Mouse (Mus musculus) embryo, embryonic 10 days (tissue): ENCODE measurements around the gene Rbms3.

Source experiments
- DNase-seq: peaks from one replicate; pipeline ENCODE4 v3.0.0-alpha.2; 2015; ENCODE audit warnings: low spot score

Gene Rbms3

DNA sequence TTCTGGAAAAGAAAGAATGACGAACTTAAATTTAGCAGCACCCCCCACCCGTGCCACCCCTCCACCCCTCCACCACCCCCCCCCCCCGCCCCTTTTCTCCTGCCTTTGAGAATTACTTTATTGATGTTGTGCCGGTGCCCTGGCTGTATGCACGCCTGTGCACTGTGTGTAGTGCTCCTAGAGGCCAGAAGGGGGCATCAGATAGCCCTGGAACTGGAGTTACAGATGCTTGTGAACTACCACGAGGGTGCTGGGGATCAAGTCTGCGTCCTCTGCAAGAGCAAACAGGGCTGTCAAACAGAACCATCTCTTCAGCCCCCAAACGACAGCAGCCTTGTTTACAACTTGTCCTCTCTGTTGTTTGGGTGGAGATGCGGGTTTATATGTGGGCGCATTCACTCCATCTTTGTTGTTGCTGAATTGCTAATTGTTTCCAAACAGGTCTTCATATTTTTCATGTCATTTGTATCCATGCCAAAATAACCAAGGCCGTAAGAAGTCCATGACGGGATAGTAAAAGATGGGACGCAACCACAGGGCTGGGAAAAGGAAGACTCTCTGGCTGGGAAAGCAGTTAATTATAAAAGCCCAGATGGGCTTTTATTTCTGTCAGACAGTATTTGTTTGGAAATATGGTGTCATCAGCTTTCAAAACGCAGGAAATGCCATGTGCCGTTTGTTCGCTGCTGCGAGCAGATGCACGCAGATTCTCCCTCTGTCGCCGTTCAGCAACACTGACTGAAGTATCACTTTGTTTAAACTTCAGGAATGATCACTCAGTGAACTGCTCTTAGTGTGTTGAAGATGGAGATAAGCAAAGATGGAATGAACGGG lies 652.9 kb downstream of the Rbms3 start:
- DNase-seq, result no peak

DNA sequence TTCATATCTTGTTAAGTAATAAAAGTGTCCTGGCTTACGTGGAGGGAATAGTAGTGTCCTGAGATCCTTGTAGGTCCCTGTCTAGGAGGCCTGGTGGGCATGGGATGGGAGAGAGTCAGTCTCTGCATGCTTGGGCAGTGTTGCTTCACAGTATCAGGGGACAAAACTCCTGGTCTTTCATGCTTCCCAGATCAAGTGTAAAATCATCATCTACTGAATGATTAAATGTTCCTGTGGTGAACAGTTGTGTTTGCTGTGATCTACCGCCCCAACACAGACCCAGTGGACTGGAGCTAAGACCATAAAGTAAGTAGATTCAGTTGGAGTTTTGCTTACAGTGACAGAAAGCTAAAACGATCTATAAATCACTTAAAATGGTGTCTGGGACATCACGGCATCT lies 654.4 kb downstream of the Rbms3 start:
- DNase-seq, result no peak

DNA sequence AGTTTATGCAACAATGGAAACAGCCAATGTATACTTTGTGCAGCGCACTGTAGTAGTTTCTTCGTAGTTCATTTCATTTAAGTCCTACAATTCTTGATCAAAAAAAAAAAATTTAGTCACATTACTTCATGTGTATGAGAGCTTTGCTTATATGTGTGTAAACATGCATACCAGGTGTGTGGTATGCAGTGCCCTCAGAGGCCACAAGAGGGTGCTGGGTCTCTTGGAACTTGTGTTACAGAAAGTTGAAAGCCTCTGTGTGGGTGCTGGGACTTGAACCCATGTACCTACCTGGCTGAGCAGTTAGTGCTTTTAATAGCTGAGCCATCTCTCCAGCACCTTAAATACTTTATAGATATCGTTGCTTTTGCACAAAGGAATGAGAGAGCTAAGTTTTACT lies 655.6 kb downstream of the Rbms3 start:
- DNase-seq, result no peak

DNA sequence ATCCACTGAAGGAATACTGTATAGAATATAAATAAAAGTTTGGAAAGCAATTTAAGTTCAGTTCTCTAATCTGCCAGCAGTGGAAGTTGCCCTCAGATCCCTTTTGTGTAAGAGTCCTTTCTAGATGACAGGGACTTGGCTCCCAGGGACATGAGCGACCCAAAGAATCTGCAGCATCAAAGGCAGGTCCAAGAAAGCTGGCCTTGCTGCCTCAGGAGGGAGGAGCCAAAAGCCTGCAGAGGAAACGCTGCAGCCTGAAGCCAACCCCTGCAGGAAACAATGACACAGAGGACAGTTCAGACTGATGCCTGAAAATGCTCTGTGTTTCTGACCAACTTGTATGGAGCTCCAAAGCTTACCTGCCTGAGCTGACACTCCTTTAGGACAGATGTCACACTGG lies 656.1 kb downstream of the Rbms3 start:
- no peak for DNase-seq

DNA sequence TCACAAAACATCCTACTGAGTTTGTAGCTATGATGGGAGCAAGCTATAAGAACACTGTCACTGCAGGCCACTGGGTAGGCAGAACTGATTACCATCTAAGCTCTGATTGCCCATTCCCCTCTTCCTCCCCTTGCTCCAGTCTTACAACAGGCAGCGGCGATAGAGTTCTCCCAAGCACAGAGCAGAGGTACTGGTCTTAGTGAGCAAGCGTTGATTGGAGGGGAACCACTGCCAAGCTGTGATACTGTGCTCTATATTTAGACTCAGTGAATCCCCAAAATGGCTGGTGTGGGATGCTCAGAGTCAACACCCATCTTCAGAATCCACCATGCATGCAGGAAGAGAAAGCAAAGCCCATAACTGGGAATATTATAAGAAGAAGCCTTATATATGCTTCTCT lies 662.4 kb downstream of the Rbms3 start:
- DNase-seq, result no peak

GRCm38 (mm10) chr9:116965691-116966090 lies 664.0 kb downstream of the Rbms3 start:
- DNase-seq, result peak; percentile 20

DNA sequence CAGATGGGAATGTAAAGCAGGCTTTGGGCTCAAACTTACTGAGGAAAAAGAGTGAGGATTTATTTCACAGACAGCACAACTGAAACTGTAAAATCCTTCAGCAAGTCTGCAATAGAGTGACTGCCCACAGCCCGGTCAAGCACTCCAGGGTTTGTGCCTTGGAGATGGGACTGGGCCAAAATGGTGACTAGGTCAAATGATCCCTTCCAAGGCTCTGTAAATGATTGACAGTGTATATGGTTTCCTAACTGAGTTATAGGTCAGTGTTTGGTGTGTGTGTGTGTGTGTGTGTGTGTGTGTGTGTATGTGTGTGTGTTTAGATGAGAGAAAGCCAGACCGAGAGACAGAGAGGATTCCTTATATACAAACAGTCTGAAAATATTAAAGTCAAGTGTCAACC lies 673.6 kb downstream of the Rbms3 start:
- DNase-seq, result no peak

GRCm38 (mm10) chr9:116948211-116948610 lies 681.5 kb downstream of the Rbms3 start:
- peak; percentile 44 for DNase-seq

GRCm38 (mm10) chr9:116947369-116947768 lies 682.3 kb downstream of the Rbms3 start:
- DNase-seq, result peak; percentile 48

DNA sequence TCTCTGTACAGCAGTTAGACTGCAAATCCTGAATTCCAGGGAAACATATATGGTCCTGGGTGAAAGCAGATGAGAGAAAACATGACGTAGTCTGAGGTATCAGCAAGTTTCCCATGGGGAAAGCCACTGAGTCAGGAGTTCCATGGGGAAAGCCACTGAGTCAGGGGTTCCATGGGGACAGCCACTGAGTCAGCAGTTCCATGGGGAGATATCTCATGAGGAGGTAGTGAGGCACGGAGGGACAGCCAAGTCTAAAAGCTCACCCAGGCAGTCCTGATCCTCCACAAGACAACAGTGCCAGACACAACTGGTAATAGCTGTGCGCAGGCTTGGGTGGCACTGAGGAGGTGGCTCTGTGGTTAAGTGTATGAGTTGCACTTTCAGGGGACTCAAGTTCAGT lies 682.9 kb downstream of the Rbms3 start:
- DNase-seq, result no peak

DNA sequence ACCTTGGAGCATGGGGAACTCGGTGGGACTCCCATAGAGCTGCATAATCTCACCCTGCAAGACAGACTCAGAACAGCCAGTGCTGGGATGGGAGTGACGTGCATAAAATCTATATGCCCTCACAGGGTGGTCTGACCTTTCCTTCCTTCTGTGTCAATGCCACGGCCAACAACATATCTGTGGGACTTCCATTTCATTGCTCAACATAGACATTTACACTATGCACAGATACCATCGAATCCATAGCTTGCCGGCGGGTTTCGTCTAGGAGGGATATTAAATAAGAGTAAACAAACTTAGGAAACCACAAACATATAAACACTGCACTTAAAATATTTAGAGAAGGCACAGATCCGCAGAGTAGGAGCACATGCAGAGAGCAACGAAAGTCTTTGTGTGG lies 684.0 kb downstream of the Rbms3 start:
- DNase-seq, result no peak

DNA sequence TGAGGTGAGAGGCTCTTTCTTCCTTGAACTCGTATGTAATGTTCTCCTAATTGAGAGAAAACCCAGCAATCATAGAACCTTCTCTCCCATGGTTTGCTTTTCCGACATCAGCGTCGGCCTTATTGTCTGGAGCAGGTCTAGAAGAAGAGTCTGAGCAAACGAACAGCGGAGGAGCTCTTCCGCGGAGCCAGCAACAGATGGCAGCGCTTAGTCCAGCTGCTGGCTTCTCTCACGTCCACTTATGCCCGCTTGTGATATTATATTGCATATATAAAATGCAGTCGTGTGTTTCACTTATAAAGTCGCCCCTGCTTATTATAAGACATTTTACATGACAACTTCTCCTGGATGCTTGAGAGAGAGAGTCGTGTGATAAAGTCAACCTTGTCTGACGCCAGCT lies 685.8 kb downstream of the Rbms3 start:
- DNase-seq, result no peak

DNA sequence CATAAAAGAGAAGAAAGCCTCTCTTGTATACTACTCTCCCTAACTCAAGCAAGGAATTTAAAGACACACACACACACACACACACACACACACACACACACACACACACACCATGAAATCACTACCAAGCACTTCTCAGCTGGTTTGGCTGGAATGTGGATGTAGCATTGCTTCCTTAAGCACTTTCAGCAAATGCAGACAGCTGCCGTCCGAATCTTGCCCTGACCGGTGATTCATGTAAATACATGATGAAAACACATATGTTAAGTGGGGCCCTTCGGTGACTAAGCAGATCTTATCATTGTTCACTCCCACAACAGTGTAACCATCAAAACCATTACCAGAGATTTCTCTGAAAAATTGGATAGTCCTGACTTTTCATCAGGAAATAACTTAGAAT lies 688.6 kb downstream of the Rbms3 start:
- no peak for DNase-seq

- no peak for DNase-seq
Measured at GRCm38 (mm10) chr9:116940693-116941092, 689.0 kb downstream of the Rbms3 start.

DNA sequence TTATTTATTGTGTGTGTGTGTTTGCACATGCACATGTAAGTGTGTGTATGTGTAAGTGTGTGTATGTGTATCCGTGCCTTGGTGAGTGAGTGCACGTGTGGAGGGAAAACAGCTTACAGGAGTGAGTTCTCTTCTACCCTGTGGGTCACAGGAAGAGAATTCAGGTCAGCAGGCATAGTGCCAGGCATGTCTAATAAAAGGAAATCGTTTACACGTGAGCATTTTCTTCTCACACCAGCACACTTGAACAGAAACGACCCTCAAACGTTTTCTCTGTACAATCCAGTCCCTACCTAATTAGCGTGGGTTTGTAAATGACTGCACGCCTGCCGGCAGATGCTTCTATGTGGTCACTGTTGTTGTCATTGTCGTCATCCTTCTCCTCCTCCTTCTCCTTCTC lies 701.4 kb downstream of the Rbms3 start:
- DNase-seq, result no peak

GRCm38 (mm10) chr9:116923151-116923550 lies 706.6 kb downstream of the Rbms3 start:
- no peak for DNase-seq

DNA sequence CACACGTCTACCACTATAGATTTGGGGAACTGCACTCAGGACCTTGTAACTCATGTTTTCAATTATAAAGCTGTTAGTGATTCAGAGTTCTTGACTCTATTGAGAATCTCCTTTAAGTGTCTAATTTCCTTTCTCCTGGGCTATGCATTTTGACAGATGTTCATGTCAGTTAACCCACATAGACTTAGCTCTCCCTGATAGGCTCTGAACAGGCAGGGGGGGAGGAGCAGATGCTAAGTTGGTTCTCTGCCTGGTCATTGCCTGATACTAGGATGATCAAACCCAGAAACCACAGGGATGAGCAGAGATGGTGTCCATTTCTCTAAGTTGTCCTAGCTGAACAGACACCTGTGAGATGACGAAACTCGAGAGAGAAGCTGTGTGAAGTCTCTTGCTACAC lies 707.2 kb downstream of the Rbms3 start:
- DNase-seq, result no peak

DNA sequence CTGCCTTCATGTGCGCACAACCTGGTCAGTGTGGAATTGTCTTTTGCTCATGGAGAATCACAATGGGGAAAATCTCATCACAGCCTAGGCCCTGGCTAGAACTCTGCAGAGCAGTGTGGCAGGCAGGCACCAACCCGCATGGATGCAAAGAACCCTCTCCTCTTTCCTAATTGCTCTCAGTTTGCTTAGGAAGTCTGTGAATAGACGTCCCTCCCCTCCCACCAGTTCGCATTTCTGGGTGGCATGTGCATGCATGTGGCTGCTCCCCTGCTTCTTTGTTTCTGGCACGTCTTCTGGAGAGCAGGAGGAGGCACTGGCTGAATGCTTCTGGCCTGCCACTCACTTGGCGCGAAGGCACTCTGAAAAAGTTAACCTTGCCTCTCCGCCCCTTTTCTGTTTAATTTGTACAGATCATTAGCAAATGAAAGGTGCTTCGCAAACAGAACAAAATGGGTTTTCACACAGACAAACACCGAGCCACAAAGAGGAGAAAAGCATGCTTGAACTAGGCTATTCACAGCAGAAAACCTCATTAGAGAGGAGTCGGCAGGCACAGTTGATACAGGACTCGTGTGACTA lies 710.2 kb downstream of the Rbms3 start:
- peak; percentile 76 for DNase-seq

DNA sequence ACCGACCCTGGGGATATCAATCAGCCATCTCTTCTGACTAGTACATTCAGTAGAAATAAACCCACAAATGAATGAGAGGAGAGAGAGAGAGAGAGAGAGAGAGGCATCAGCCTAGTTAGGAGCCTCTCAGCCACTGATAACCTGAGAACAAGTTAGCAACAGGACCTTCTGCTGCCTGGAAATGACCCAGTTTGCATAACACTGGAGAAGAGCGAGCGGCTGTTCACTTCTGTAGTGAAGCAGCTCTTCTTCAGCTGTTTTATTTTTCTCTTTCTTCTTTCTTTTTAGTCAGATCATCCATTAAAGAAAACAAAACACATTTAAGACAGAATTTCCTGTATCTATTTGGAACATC lies 717.2 kb downstream of the Rbms3 start:
- no peak for DNase-seq

GRCm38 (mm10) chr9:116911781-116912492 lies 717.8 kb downstream of the Rbms3 start:
- DNase-seq, result no peak

DNA sequence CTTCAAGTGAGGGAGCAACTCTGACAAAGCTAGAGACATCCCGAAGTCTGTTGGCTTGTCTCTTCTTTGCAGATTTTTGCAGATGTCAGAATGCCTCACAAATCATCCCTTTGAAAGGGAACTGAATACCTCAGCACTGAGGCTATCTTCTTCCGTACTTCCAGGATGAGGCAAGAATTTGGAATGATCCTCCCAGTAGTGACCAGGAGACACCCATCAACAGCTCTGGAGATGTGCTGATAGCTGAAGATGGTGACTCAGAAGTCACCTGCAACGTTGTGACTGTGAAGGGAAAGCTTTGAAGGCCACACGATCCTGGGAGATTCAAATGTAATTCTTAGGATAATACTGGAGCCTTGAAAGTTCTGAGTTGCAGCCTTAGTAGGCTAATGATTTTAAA lies 720.2 kb downstream of the Rbms3 start:
- DNase-seq, result no peak

GRCm38 (mm10) chr9:116906955-116907354 lies 722.8 kb downstream of the Rbms3 start:
- DNase-seq, result no peak

DNA sequence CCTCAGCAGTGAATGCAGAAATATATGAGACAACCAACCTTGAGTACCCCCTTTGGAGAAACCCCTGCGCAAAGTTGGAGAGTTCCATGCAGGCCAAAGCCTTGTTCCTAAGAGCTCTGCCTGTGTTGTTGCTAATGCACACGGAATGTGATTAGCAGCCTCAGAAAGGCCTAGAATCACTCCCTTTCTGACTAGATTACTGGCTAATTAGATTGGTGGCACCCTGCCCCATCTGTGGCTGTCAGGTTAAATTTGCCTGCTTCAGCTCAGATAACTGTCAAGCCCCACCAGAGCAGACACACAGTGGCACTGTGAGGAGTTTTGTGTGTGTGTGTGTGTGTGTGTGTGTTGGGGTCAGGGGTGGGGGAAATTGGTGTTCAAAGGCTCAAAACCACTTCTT lies 724.1 kb downstream of the Rbms3 start:
- DNase-seq, result no peak
